Mouse (Mus musculus): Measurements from ENCODE around the gene Scarb2.

GRCm38 (mm10) chr5:92467102-92467766, 39.4 kb downstream of the Scarb2 start:
- TF ChIP-seq CTCF (IDR thresholded peaks at IDR 0.05; ENCODE audit: insufficient read depth, low read length) (no peak), POLR2A (IDR thresholded peaks at IDR 0.05; ENCODE audit: borderline replicate concordance, extremely low read depth, low read depth, low read length) (no peak)

Data from lung, adult 2 months (tissue).